Mouse (Mus musculus): Measurements from ENCODE around the gene Sh2d6. TPM values are rescaled to one million over a fixed set of nuclear protein-coding genes. Genes with fewer than 3 reads are reported as not detected.
A peak's percentile ranks its signal among the peaks of the same experiment; 100 is the strongest.

The Sh2d6 gene
- polyA plus RNA-seq, 2 experiments = not detected

DNA sequence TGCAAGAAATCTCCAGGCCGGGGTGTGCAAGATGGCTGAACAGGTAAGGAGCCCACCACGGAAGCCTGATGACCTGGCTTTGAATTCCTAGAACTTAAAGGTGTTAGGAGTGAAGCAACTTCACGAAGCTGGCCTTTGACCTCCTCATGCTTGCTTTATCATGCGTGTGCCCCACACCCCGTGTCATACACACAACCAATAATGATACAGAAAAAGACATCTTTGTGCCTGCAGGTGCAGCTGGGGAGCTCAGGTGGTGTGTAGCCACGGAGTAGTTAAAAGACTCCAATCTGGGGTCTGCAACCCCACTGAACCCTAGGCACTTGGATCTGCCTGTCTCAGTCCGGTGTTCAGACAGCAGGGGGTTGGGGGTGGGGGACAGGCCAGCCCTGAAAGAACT is 44.0 kb upstream of the Sh2d6 start:
- DNase-seq (ENCODE audit: low read depth in 3 of 3, low spot score in 3 of 3) = no peak
- no peak for TF ChIP-seq EP300 (IDR thresholded peaks at IDR 0.05; ENCODE audit: low read depth)
- no peak for TF ChIP-seq CTCF (IDR thresholded peaks at IDR 0.05; ENCODE audit: low read depth)
- H3K4me2 ChIP-seq (ENCODE audit: low read depth) = no peak overlapping the region
- no peaks in the 10 kb centered on the region for H3K9me3 ChIP-seq (ENCODE audit: control insufficient read depth, low read length)
- H3K27ac ChIP-seq = no peak overlapping the region
- WGBS (ENCODE audit: insufficient replicate concordance) = 66% methylated on average over 7 of the region's 7 CpGs
- H3K36me3 ChIP-seq (replicated peaks; ENCODE audit: control insufficient read depth, insufficient read depth, low read depth) = no peaks in the 10 kb centered on the region
- no peak overlapping the region for H3K9ac ChIP-seq (replicated peaks)
- H3K27me3 ChIP-seq (ENCODE audit: control insufficient read depth, insufficient read depth, low read length) = no peaks in the 10 kb centered on the region
- ATAC-seq (ENCODE audit: insufficient read depth) = no peak
- no peaks in the 10 kb centered on the region for H3K4me1 ChIP-seq (replicated peaks; ENCODE audit: control insufficient read depth in 2 of 2, insufficient read depth in 2 of 2, low read length in 1 of 2)
- H3K4me3 ChIP-seq (ENCODE audit: insufficient read depth in 1 of 2, low read depth in 2 of 2, low read length in 2 of 2) = no peak overlapping the region

DNA sequence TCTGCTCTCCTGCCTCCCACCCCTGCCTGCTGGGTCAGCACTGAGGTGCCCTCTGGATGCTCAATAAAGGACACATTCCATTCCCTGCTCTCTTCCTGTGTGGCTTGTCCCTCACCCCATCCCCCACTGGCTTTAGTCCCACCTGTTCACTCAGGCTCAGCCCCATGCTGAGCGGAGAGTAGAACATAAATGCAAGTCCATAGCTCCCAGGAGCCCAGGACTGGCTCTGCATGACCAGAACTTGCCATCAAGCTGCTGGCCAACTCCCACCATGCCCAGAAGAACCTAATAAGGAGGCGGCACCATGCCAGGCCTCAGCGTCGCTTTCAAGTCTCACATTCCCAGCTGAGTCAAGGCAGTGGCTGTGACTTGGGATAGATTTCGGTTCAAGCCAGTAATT is 41.4 kb upstream of the Sh2d6 start:
- DNase-seq (ENCODE audit: low read depth in 3 of 3, low spot score in 3 of 3) (no peak), ATAC-seq (ENCODE audit: insufficient read depth) (no peak)
- no peak for TF ChIP-seq CTCF (IDR thresholded peaks at IDR 0.05; ENCODE audit: low read depth)
- no peak for TF ChIP-seq EP300 (IDR thresholded peaks at IDR 0.05; ENCODE audit: low read depth)
- no peaks in the 10 kb centered on the region for H3K27me3 ChIP-seq (ENCODE audit: control insufficient read depth, insufficient read depth, low read length)
- H3K36me3 ChIP-seq (replicated peaks; ENCODE audit: control insufficient read depth, insufficient read depth, low read depth) = no peaks in the 10 kb centered on the region
- 82% methylated on average over 5 of the region's 5 CpGs for WGBS (ENCODE audit: insufficient replicate concordance)
- H3K27ac ChIP-seq = no peak overlapping the region
- H3K9me3 ChIP-seq (ENCODE audit: control insufficient read depth, low read length) = no peaks in the 10 kb centered on the region
- no peak overlapping the region for H3K9ac ChIP-seq (replicated peaks)
- H3K4me1 ChIP-seq (replicated peaks; ENCODE audit: control insufficient read depth in 2 of 2, insufficient read depth in 2 of 2, low read length in 1 of 2) = no peaks in the 10 kb centered on the region
- H3K4me3 ChIP-seq (ENCODE audit: insufficient read depth in 1 of 2, low read depth in 2 of 2, low read length in 2 of 2) = no peak overlapping the region
- no peak overlapping the region for H3K4me2 ChIP-seq (ENCODE audit: low read depth)

GRCm38 (mm10) chr6:72562486-72562885 is 41.0 kb upstream of the Sh2d6 start:
- H3K27ac ChIP-seq = no peak overlapping the region
- DNase-seq (ENCODE audit: low read depth in 3 of 3, low spot score in 3 of 3) (no peak), ATAC-seq (ENCODE audit: insufficient read depth) (no peak)
- H3K4me1 ChIP-seq (replicated peaks; ENCODE audit: control insufficient read depth in 2 of 2, insufficient read depth in 2 of 2, low read length in 1 of 2) = no peaks in the 10 kb centered on the region
- H3K9me3 ChIP-seq (ENCODE audit: control insufficient read depth, low read length) = no peaks in the 10 kb centered on the region
- H3K36me3 ChIP-seq (replicated peaks; ENCODE audit: control insufficient read depth, insufficient read depth, low read depth) = no peaks in the 10 kb centered on the region
- 59% methylated on average over 6 of the region's 6 CpGs for WGBS (ENCODE audit: insufficient replicate concordance)
- H3K9ac ChIP-seq (replicated peaks) = no peak overlapping the region
- no peak overlapping the region for H3K4me2 ChIP-seq (ENCODE audit: low read depth)
- H3K27me3 ChIP-seq (ENCODE audit: control insufficient read depth, insufficient read depth, low read length) = no peaks in the 10 kb centered on the region
- no peak overlapping the region for H3K4me3 ChIP-seq (ENCODE audit: insufficient read depth in 1 of 2, low read depth in 2 of 2, low read length in 2 of 2)
- TF ChIP-seq CTCF (IDR thresholded peaks at IDR 0.05; ENCODE audit: low read depth) (no peak), EP300 (IDR thresholded peaks at IDR 0.05; ENCODE audit: low read depth) (no peak)

- no peaks in the 10 kb centered on the region for H3K4me1 ChIP-seq (replicated peaks; ENCODE audit: control insufficient read depth in 2 of 2, insufficient read depth in 2 of 2, low read length in 1 of 2)
- WGBS (ENCODE audit: insufficient replicate concordance) = 77% methylated on average over 8 of the region's 8 CpGs
- no peaks in the 10 kb centered on the region for H3K9me3 ChIP-seq (ENCODE audit: control insufficient read depth, low read length)
- ATAC-seq (ENCODE audit: insufficient read depth) (no peak), DNase-seq (ENCODE audit: low read depth in 3 of 3, low spot score in 3 of 3) (no peak)
- H3K4me3 ChIP-seq (ENCODE audit: insufficient read depth in 1 of 2, low read depth in 2 of 2, low read length in 2 of 2) = no peak overlapping the region
- H3K27me3 ChIP-seq (ENCODE audit: control insufficient read depth, insufficient read depth, low read length) = no peaks in the 10 kb centered on the region
- H3K36me3 ChIP-seq (replicated peaks; ENCODE audit: control insufficient read depth, insufficient read depth, low read depth) = no peaks in the 10 kb centered on the region
- H3K9ac ChIP-seq (replicated peaks) = no peak overlapping the region
- no peak for TF ChIP-seq CTCF (IDR thresholded peaks at IDR 0.05; ENCODE audit: low read depth)
- H3K27ac ChIP-seq = no peak overlapping the region
- H3K4me2 ChIP-seq (ENCODE audit: low read depth) = no peak overlapping the region
Measured at GRCm38 (mm10) chr6:72560801-72561200, 39.3 kb upstream of the Sh2d6 start.

DNA sequence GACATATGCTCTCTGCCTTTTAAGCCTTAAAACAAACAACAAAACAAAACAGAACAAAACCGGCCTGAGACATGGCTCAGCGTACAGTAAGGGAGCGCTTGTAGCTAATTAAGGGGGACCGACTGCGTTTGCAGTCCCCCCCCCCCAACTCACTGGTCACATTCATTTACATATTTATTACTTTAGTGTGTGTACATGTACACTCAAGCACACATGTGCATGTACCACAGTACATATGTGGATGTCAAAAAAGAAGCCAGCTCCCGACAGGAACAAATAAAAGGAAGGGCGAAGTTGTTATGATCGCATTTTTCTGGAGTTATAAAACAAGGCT is 31.5 kb upstream of the Sh2d6 start:
- ATAC-seq (ENCODE audit: insufficient read depth) (no peak), DNase-seq (ENCODE audit: low read depth in 3 of 3, low spot score in 3 of 3) (no peak)
- Histone ChIP-seq H3K36me3 (replicated peaks; ENCODE audit: control insufficient read depth, insufficient read depth, low read depth) (no peaks in the 10 kb centered on the region), H3K9me3 (ENCODE audit: control insufficient read depth, low read length) (no peaks in the 10 kb centered on the region), H3K4me1 (replicated peaks; ENCODE audit: control insufficient read depth in 2 of 2, insufficient read depth in 2 of 2, low read length in 1 of 2) (peaks cover 13 to 27% of the 10 kb centered on the region in 2 experiments), H3K4me2 (ENCODE audit: low read depth) (peak overlapping the region; percentile 64), H3K4me3 (ENCODE audit: insufficient read depth in 1 of 2, low read depth in 2 of 2, low read length in 2 of 2) (peak overlapping the region; percentile 39 to 58), H3K9ac (replicated peaks) (peak overlapping the region; percentile 58), H3K27ac (no peak overlapping the region), H3K27me3 (ENCODE audit: control insufficient read depth, insufficient read depth, low read length) (no peaks in the 10 kb centered on the region)
- 20% methylated on average over 8 of the region's 8 CpGs for WGBS (ENCODE audit: insufficient replicate concordance)
- TF ChIP-seq EP300 (IDR thresholded peaks at IDR 0.05; ENCODE audit: low read depth) = no peak
- no peak for TF ChIP-seq CTCF (IDR thresholded peaks at IDR 0.05; ENCODE audit: low read depth)

Data from liver, embryonic 14.5 days (tissue).